Mouse (Mus musculus): Measurements from ENCODE around the gene Mrps27. TPM values are rescaled to one million over a fixed set of nuclear protein-coding genes. Genes with fewer than 3 reads are reported as not detected.

Mrps27 gene
- polyA plus RNA-seq, 1 experiment from 2014 or later, result 39.8 TPM

- Histone ChIP-seq H3K27me3 (no peaks in the 10 kb centered on the region), H3K4me1 (peaks cover 31% of the 10 kb centered on the region), H3K9ac (replicated peaks) (no peak overlapping the region), H3K27ac (replicated peaks) (peak overlapping the region; percentile 68), H3K9me3 (no peaks in the 10 kb centered on the region), H3K4me2 (replicated peaks) (no peak overlapping the region), H3K4me3 (no peak overlapping the region), H3K36me3 (peaks cover 4% of the 10 kb centered on the region; the same call in 1 of the 2 replicates)
- peak; percentile 98 for ATAC-seq (replicated peaks)
- WGBS, result 18% methylated on average over 7 of the region's 7 CpGs
Measured at GRCm38 (mm10) chr13:99397228-99397627, 52.6 kb downstream of the Mrps27 start.

GRCm38 (mm10) chr13:99398149-99398701, 53.6 kb downstream of the Mrps27 start:
- Histone ChIP-seq H3K4me3 (no peak overlapping the region), H3K4me1 (peaks cover 31% of the 10 kb centered on the region), H3K36me3 (peaks cover 4% of the 10 kb centered on the region; the same call in 1 of the 2 replicates), H3K9ac (replicated peaks) (no peak overlapping the region), H3K9me3 (no peaks in the 10 kb centered on the region), H3K4me2 (replicated peaks) (no peak overlapping the region), H3K27ac (replicated peaks) (peak overlapping the region; percentile 68; the same call in 1 of the 2 replicates), H3K27me3 (no peaks in the 10 kb centered on the region)
- ATAC-seq (replicated peaks), result no peak
- WGBS, result 79% methylated on average over 12 of the region's 12 CpGs

- no peaks in the 10 kb centered on the region for H3K9me3 ChIP-seq
- no peak for ATAC-seq (replicated peaks)
- peaks cover 10% of the 10 kb centered on the region for H3K36me3 ChIP-seq
- no peaks in the 10 kb centered on the region for H3K27me3 ChIP-seq
- no peak overlapping the region for H3K4me3 ChIP-seq
- 82% methylated on average over 4 of the region's 4 CpGs for WGBS
- peaks cover 31% of the 10 kb centered on the region for H3K4me1 ChIP-seq
- H3K9ac ChIP-seq (replicated peaks), result no peak overlapping the region
- no peak overlapping the region for H3K27ac ChIP-seq (replicated peaks)
- H3K4me2 ChIP-seq (replicated peaks), result no peak overlapping the region
Measured at GRCm38 (mm10) chr13:99399373-99399772, 54.8 kb downstream of the Mrps27 start.

GRCm38 (mm10) chr13:99409216-99409615, 64.6 kb downstream of the Mrps27 start:
- peaks cover 14% of the 10 kb centered on the region for H3K36me3 ChIP-seq
- no peak overlapping the region for H3K4me3 ChIP-seq
- no peak overlapping the region for H3K4me2 ChIP-seq (replicated peaks)
- H3K9ac ChIP-seq (replicated peaks), result no peak overlapping the region
- peaks cover 27% of the 10 kb centered on the region for H3K4me1 ChIP-seq
- no peaks in the 10 kb centered on the region for H3K9me3 ChIP-seq
- 19% methylated on average over 2 of the region's 2 CpGs for WGBS
- H3K27me3 ChIP-seq, result no peaks in the 10 kb centered on the region
- H3K27ac ChIP-seq (replicated peaks), result no peak overlapping the region; the same call in 1 of the 2 replicates
- ATAC-seq (replicated peaks), result peak; percentile 65; the same call in 1 of the 2 replicates

GRCm38 (mm10) chr13:99410611-99411515, 66.3 kb downstream of the Mrps27 start:
- peaks cover 30% of the 10 kb centered on the region for H3K4me1 ChIP-seq
- ATAC-seq (replicated peaks), result no peak
- no peak overlapping the region for H3K4me2 ChIP-seq (replicated peaks)
- H3K9me3 ChIP-seq, result no peaks in the 10 kb centered on the region
- no peak overlapping the region for H3K9ac ChIP-seq (replicated peaks)
- 91% methylated on average over 14 of the region's 14 CpGs for WGBS
- H3K4me3 ChIP-seq, result no peak overlapping the region
- H3K27ac ChIP-seq (replicated peaks), result no peak overlapping the region
- peaks cover 14% of the 10 kb centered on the region; the same call in 1 of the 2 replicates for H3K36me3 ChIP-seq
- no peaks in the 10 kb centered on the region for H3K27me3 ChIP-seq

GRCm38 (mm10) chr13:99411761-99412160, 67.2 kb downstream of the Mrps27 start:
- Histone ChIP-seq H3K4me3 (no peak overlapping the region), H3K4me2 (replicated peaks) (no peak overlapping the region), H3K27ac (replicated peaks) (no peak overlapping the region), H3K4me1 (peaks cover 30% of the 10 kb centered on the region), H3K9ac (replicated peaks) (no peak overlapping the region), H3K27me3 (no peaks in the 10 kb centered on the region), H3K36me3 (peaks cover 14% of the 10 kb centered on the region; the same call in 1 of the 2 replicates), H3K9me3 (no peaks in the 10 kb centered on the region)
- ATAC-seq (replicated peaks), result no peak
- WGBS, result 91% methylated on average over 3 of the region's 3 CpGs

- no peak overlapping the region for H3K9ac ChIP-seq (replicated peaks)
- H3K4me3 ChIP-seq, result no peak overlapping the region
Measured at GRCm38 (mm10) chr13:99412477-99413080, 68.0 kb downstream of the Mrps27 start.

GRCm38 (mm10) chr13:99413481-99414351, 69.1 kb downstream of the Mrps27 start:
- Histone ChIP-seq H3K9ac (replicated peaks) (no peak overlapping the region), H3K27ac (replicated peaks) (0 out of 2 replicates have a peak overlapping the region, but pooled peaks have one; percentile 27), H3K4me2 (replicated peaks) (no peak overlapping the region), H3K4me1 (peaks cover 27% of the 10 kb centered on the region), H3K27me3 (no peaks in the 10 kb centered on the region), H3K9me3 (no peaks in the 10 kb centered on the region), H3K4me3 (no peak overlapping the region), H3K36me3 (peaks cover 14% of the 10 kb centered on the region; the same call in 1 of the 2 replicates)
- ATAC-seq (replicated peaks), result no peak; the same call in 1 of the 2 replicates
- WGBS, result 42% methylated on average over 13 of the region's 13 CpGs

More at GRCm38 (mm10) chr13:99412477-99413080, 68.0 kb downstream of the Mrps27 start:
- H3K27me3 ChIP-seq, result no peaks in the 10 kb centered on the region
- peak overlapping the region; percentile 49 for H3K27ac ChIP-seq (replicated peaks)
- H3K36me3 ChIP-seq, result peaks cover 14% of the 10 kb centered on the region; the same call in 1 of the 2 replicates
- H3K4me1 ChIP-seq, result peaks cover 30% of the 10 kb centered on the region
- WGBS, result 44% methylated on average over 11 of the region's 11 CpGs
- ATAC-seq (replicated peaks), result no peak
- H3K4me2 ChIP-seq (replicated peaks), result no peak overlapping the region
- no peaks in the 10 kb centered on the region for H3K9me3 ChIP-seq

GRCm38 (mm10) chr13:99414352-99414742, 69.8 kb downstream of the Mrps27 start:
- H3K9me3 ChIP-seq, result no peaks in the 10 kb centered on the region
- H3K4me3 ChIP-seq, result no peak overlapping the region
- H3K27me3 ChIP-seq, result no peaks in the 10 kb centered on the region
- 48% methylated on average over 10 of the region's 10 CpGs for WGBS
- no peak overlapping the region for H3K27ac ChIP-seq (replicated peaks)
- ATAC-seq (replicated peaks), result no peak
- H3K4me1 ChIP-seq, result peaks cover 21% of the 10 kb centered on the region
- no peak overlapping the region for H3K9ac ChIP-seq (replicated peaks)
- peaks cover 14% of the 10 kb centered on the region; the same call in 1 of the 2 replicates for H3K36me3 ChIP-seq
- no peak overlapping the region for H3K4me2 ChIP-seq (replicated peaks)

- H3K27ac ChIP-seq (replicated peaks), result no peak overlapping the region
- H3K9me3 ChIP-seq, result no peaks in the 10 kb centered on the region
- no peak for ATAC-seq (replicated peaks)
- peaks cover 17% of the 10 kb centered on the region for H3K36me3 ChIP-seq
- H3K27me3 ChIP-seq, result no peaks in the 10 kb centered on the region
- H3K9ac ChIP-seq (replicated peaks), result no peak overlapping the region
- peaks cover 21% of the 10 kb centered on the region for H3K4me1 ChIP-seq
- WGBS, result 77% methylated on average over 9 of the region's 9 CpGs
- H3K4me2 ChIP-seq (replicated peaks), result no peak overlapping the region
- H3K4me3 ChIP-seq, result no peak overlapping the region
Measured at GRCm38 (mm10) chr13:99416601-99417000, 72.0 kb downstream of the Mrps27 start.

- no peak for ATAC-seq (replicated peaks)
- 89% methylated on average over 13 of the region's 13 CpGs for WGBS
Measured at GRCm38 (mm10) chr13:99423581-99423980, 79.0 kb downstream of the Mrps27 start.

More at GRCm38 (mm10) chr13:99423581-99423980, 79.0 kb downstream of the Mrps27 start:
- no peak overlapping the region for H3K4me3 ChIP-seq
- no peak overlapping the region for H3K4me2 ChIP-seq (replicated peaks)
- H3K36me3 ChIP-seq, result peaks cover 72% of the 10 kb centered on the region
- no peaks in the 10 kb centered on the region for H3K9me3 ChIP-seq
- H3K4me1 ChIP-seq, result no peaks in the 10 kb centered on the region
- H3K27ac ChIP-seq (replicated peaks), result no peak overlapping the region
- H3K9ac ChIP-seq (replicated peaks), result no peak overlapping the region
- H3K27me3 ChIP-seq, result no peaks in the 10 kb centered on the region
